16 mouse cellular contexts compared by ENCODE assay signal in genomic region chr19:6376643-6377042, GRCm38 (mm10). TPM values are rescaled to one million over a fixed set of nuclear protein-coding genes. Genes with fewer than 3 reads are reported as not detected.
A peak's percentile ranks its signal among the peaks of the same experiment; 100 is the strongest.
DNase-seq lines count a peak whose midpoint lies in the region; ATAC-seq and TF ChIP-seq lines count a peak whose summit lies in the region.
"Had no signal": no experiment of that assay in that cellular context is flagged by ENCODE, and none has a peak within 500 bp of the region (broad histone marks: within the 10 kb centered on the region; RNA-seq: fewer than 3 reads in every experiment).

No protein-coding gene starts in this region.

- H3K9me3 ChIP-seq in forebrain, embryonic 10.5 days: no peaks in the 10 kb centered on the region
- H3K9me3 ChIP-seq in forebrain, embryonic 12.5 days: no peaks in the 10 kb centered on the region
- no peaks in the 10 kb centered on the region for H3K9me3 ChIP-seq in heart, postnatal 0 days (replicated peaks; ENCODE audit: control insufficient read depth, low read length)
- H3K9me3 ChIP-seq in E14TG2a.4 (ENCODE audit: low read length): no peaks in the 10 kb centered on the region
- H3K9me3 ChIP-seq: embryonic facial prominence, embryonic 12.5 days; heart, embryonic 12.5 days; kidney, embryonic 15.5 days had no signal

- H3K36me3 ChIP-seq in forebrain, embryonic 10.5 days (replicated peaks): peaks cover 93% of the 10 kb centered on the region
- H3K36me3 ChIP-seq in forebrain, embryonic 12.5 days (replicated peaks): peaks cover 82% of the 10 kb centered on the region
- peaks cover 22% of the 10 kb centered on the region for H3K36me3 ChIP-seq in heart, adult 2 months (ENCODE audit: control insufficient read depth, insufficient read depth, low read length)
- H3K36me3 ChIP-seq in heart, postnatal 0 days (replicated peaks; ENCODE audit: control insufficient read depth, insufficient read depth, low read length): peaks cover 63% of the 10 kb centered on the region
- H3K36me3 ChIP-seq in E14TG2a.4 (ENCODE audit: insufficient read depth, low read length): peaks cover 93% of the 10 kb centered on the region

- no peak for TF ChIP-seq CTCF in heart, adult 2 months (IDR thresholded peaks at IDR 0.05)
- no peak for TF ChIP-seq CTCF in heart, postnatal 0 days (IDR thresholded peaks at IDR 0.05; ENCODE audit: low read depth)
- TF ChIP-seq CTCF in E14TG2a.4 (conservative IDR thresholded peaks at IDR 0.05; ENCODE audit: low read length): no peak

- H3K4me3 ChIP-seq in forebrain, embryonic 10.5 days: peak overlapping the region; percentile 12; the same call in 1 of the 2 replicates
- no peak overlapping the region for H3K4me3 ChIP-seq in forebrain, embryonic 12.5 days (replicated peaks)
- no peak overlapping the region for H3K4me3 ChIP-seq in heart, adult 2 months
- H3K4me3 ChIP-seq in heart, postnatal 0 days (ENCODE audit: low read depth, low read length): no peak overlapping the region
- H3K4me3 ChIP-seq in E14TG2a.4 (replicated peaks; ENCODE audit: low read length): peak overlapping the region; percentile 57; the same call in 1 of the 2 replicates
- H3K4me3 ChIP-seq: embryonic facial prominence, embryonic 12.5 days; heart, embryonic 12.5 days; kidney, embryonic 15.5 days had no signal

- H3K4me2 ChIP-seq in forebrain, embryonic 12.5 days: no peak overlapping the region
- H3K4me2 ChIP-seq in heart, postnatal 0 days (ENCODE audit: low read depth, low read length): no peak overlapping the region
- H3K4me2 ChIP-seq: embryonic facial prominence, embryonic 12.5 days; heart, embryonic 12.5 days; hindbrain, embryonic 14.5 days; kidney, embryonic 15.5 days had no signal

- no peak for ATAC-seq in forebrain, embryonic 12.5 days (ENCODE audit: low FRiP score)
- no peak for ATAC-seq in heart, postnatal 0 days (ENCODE audit: insufficient read depth, low read depth)
- ATAC-seq: activated CD4-positive, CD25-positive, alpha-beta regulatory T cell, adult 4 months; forebrain, embryonic 14.5 days; intestine, embryonic 16.5 days; Patski had no signal

- intact Hi-C loops in heart, adult 2 months (cut with DNase I): no loop called here
- intact Hi-C loops in heart, postnatal 10 days (cut with DNase I): no loop called here

- no peak for DNase-seq in forebrain, embryonic 10.5 days (ENCODE audit: extremely low spot score, low spot score)
- DNase-seq in heart, adult 2 months: no peak
- no peak for DNase-seq in heart, postnatal 10 days
- no peak for DNase-seq in heart, postnatal 0 days (ENCODE audit: low spot score)
- no peak for DNase-seq in heart, adult 9 months (ENCODE audit: low spot score in 2 of 2)
- no peak for DNase-seq in adrenal gland, adult 8-10 months

- WGBS in forebrain, embryonic 10.5 days: 92% methylated on average over 2 of the region's 2 CpGs
- 80% methylated on average over 2 of the region's 2 CpGs for WGBS in forebrain, embryonic 12.5 days
- WGBS in heart, adult 2 months: 47% methylated on average over 2 of the region's 2 CpGs
- WGBS in heart, postnatal 0 days: 50% methylated on average over 2 of the region's 2 CpGs

- H3K79me2 ChIP-seq in heart, adult 2 months (replicated peaks; ENCODE audit: control insufficient read depth, insufficient read depth, low read length): peaks cover 3% of the 10 kb centered on the region; the same call in 1 of the 2 replicates

- TF ChIP-seq POLR2A in heart, adult 2 months (IDR thresholded peaks at IDR 0.05; ENCODE audit: insufficient read depth, low read depth, low read length): no peak

- no peaks in the 10 kb centered on the region for H3K27me3 ChIP-seq in forebrain, embryonic 10.5 days (ENCODE audit: poor library complexity, severe bottlenecking)
- H3K27me3 ChIP-seq in forebrain, embryonic 12.5 days: no peaks in the 10 kb centered on the region
- H3K27me3 ChIP-seq in heart, adult 2 months (ENCODE audit: control insufficient read depth, insufficient read depth, low read length): no peaks in the 10 kb centered on the region
- no peaks in the 10 kb centered on the region for H3K27me3 ChIP-seq in heart, postnatal 0 days (ENCODE audit: control insufficient read depth, insufficient read depth, low read length)
- no peaks in the 10 kb centered on the region for H3K27me3 ChIP-seq in E14TG2a.4 (ENCODE audit: insufficient read depth, low read length)
- H3K27me3 ChIP-seq: embryonic facial prominence, embryonic 12.5 days; heart, embryonic 12.5 days; kidney, embryonic 15.5 days; Patski had no signal

- TF ChIP-seq EP300 in heart, adult 2 months (IDR thresholded peaks at IDR 0.05; ENCODE audit: insufficient read depth, low read depth, low read length): no peak
- TF ChIP-seq EP300 in heart, postnatal 0 days (IDR thresholded peaks at IDR 0.05; ENCODE audit: low read depth): no peak

- H3K27ac ChIP-seq in forebrain, embryonic 10.5 days: no peak overlapping the region
- no peak overlapping the region for H3K27ac ChIP-seq in forebrain, embryonic 12.5 days
- peak overlapping the region; percentile 62; the same call in 1 of the 2 replicates for H3K27ac ChIP-seq in heart, adult 2 months
- peak overlapping the region; percentile 61; the same call in 1 of the 2 replicates for H3K27ac ChIP-seq in heart, postnatal 0 days (ENCODE audit: low read depth)
- H3K27ac ChIP-seq: embryonic facial prominence, embryonic 12.5 days; kidney, embryonic 15.5 days had no signal

- H3K9ac ChIP-seq in forebrain, embryonic 12.5 days: no peak overlapping the region
- no peak overlapping the region for H3K9ac ChIP-seq in heart, adult 2 months (ENCODE audit: low read depth, low read length)
- H3K9ac ChIP-seq in heart, postnatal 0 days (replicated peaks; ENCODE audit: low read depth, low read length): no peak overlapping the region
- H3K9ac ChIP-seq: embryonic facial prominence, embryonic 12.5 days; heart, embryonic 12.5 days; hindbrain, embryonic 14.5 days; kidney, embryonic 15.5 days had no signal

- H3K4me1 ChIP-seq in forebrain, embryonic 10.5 days: peaks cover 39% of the 10 kb centered on the region
- peaks cover 14% of the 10 kb centered on the region; the same call in 1 of the 2 replicates for H3K4me1 ChIP-seq in forebrain, embryonic 12.5 days
- H3K4me1 ChIP-seq in heart, adult 2 months (ENCODE audit: control insufficient read depth, insufficient read depth, low read length): peaks cover 5% of the 10 kb centered on the region; the same call in 1 of the 2 replicates
- H3K4me1 ChIP-seq in heart, postnatal 0 days (ENCODE audit: control insufficient read depth, insufficient read depth): peaks cover 17% of the 10 kb centered on the region; the same call in 1 of the 2 replicates
- H3K4me1 ChIP-seq in E14TG2a.4 (replicated peaks; ENCODE audit: low read depth, low read length): peaks cover 66% of the 10 kb centered on the region
- H3K4me1 ChIP-seq: embryonic facial prominence, embryonic 12.5 days; kidney, embryonic 15.5 days had no signal

RNA-seq across cellular contexts. Expression of gene Pygm, which starts 7.6 kb away (rescaled TPM):
- polyA plus RNA-seq in forebrain, embryonic 10.5 days (2016; fragmentation: Nextera tagmentation; extraction: Ambion mirVana): 0.83 and 2.0 TPM in 2 replicates
- polyA plus RNA-seq in forebrain, embryonic 12.5 days (2016; fragmentation: Nextera tagmentation; extraction: Ambion mirVana): 0.78 and 1.5 TPM in 2 replicates
- 1,000 to 10,000 TPM; 1,101 to 1,298 TPM for total RNA-seq in heart, adult 2 months (2021)
- 1,120 and 1,632 TPM in 2 replicates for polyA plus RNA-seq in heart, adult 2 months (2012; rRNA removed)
- 100 to 1,000 TPM; 622 to 693 TPM for total RNA-seq in heart, postnatal 10 days (2021)
- total RNA-seq in heart, postnatal 0 days (2014; rRNA removed; ENCODE audit: low replicate concordance): 451 and 487 TPM in 2 replicates
- 390 and 400 TPM in 2 replicates for polyA plus RNA-seq in heart, postnatal 0 days (2015; fragmentation: Nextera tagmentation; extraction: Ambion mirVana)
- 100 to 1,000 TPM in 2 of 4 experiments, 10 to 100 TPM in 2; 47.6 to 119 (median 92.8) TPM for total RNA-seq in adrenal gland, adult 8-10 months (2022)

RNA-seq across cellular contexts. Expression of gene Sf1, which starts 13.2 kb away (rescaled TPM):
- polyA plus RNA-seq in forebrain, embryonic 10.5 days (2016; fragmentation: Nextera tagmentation; extraction: Ambion mirVana): 201 TPM in 2 replicates
- polyA plus RNA-seq in forebrain, embryonic 12.5 days (2016; fragmentation: Nextera tagmentation; extraction: Ambion mirVana): 204 and 221 TPM in 2 replicates
- 100 to 1,000 TPM in 1 of 2 experiments, 10 to 100 TPM in 1; 93.0 to 103 TPM for total RNA-seq in heart, adult 2 months (2021)
- 51.7 and 58.5 TPM in 2 replicates for polyA plus RNA-seq in heart, adult 2 months (2012; rRNA removed)
- 100 to 1,000 TPM; 118 to 143 TPM for total RNA-seq in heart, postnatal 10 days (2021)
- total RNA-seq in heart, postnatal 0 days (2014; rRNA removed; ENCODE audit: low replicate concordance): 41.8 and 94.6 TPM in 2 replicates
- polyA plus RNA-seq in heart, postnatal 0 days (2015; fragmentation: Nextera tagmentation; extraction: Ambion mirVana): 31.8 and 38.3 TPM in 2 replicates
- 100 to 1,000 TPM; 193 to 274 (median 215) TPM for total RNA-seq in adrenal gland, adult 8-10 months (2022)

RNA-seq across cellular contexts. Expression of gene Rasgrp2, which starts 22.5 kb away (rescaled TPM):
- 15.6 and 17.0 TPM in 2 replicates for polyA plus RNA-seq in forebrain, embryonic 10.5 days (2016; fragmentation: Nextera tagmentation; extraction: Ambion mirVana)
- 13.1 and 15.1 TPM in 2 replicates for polyA plus RNA-seq in forebrain, embryonic 12.5 days (2016; fragmentation: Nextera tagmentation; extraction: Ambion mirVana)
- total RNA-seq in heart, adult 2 months (2021): 10 to 100 TPM; 43.3 to 48.0 TPM
- 90.1 and 97.2 TPM in 2 replicates for polyA plus RNA-seq in heart, adult 2 months (2012; rRNA removed)
- total RNA-seq in heart, postnatal 10 days (2021): 10 to 100 TPM; 50.7 to 60.2 TPM
- 25.3 and 55.6 TPM in 2 replicates for total RNA-seq in heart, postnatal 0 days (2014; rRNA removed; ENCODE audit: low replicate concordance)
- polyA plus RNA-seq in heart, postnatal 0 days (2015; fragmentation: Nextera tagmentation; extraction: Ambion mirVana): 46.6 and 55.5 TPM in 2 replicates
- 10 to 100 TPM; 31.5 to 52.2 (median 34.5) TPM for total RNA-seq in adrenal gland, adult 8-10 months (2022)

RNA-seq across cellular contexts. Expression of gene Map4k2, which starts 35.7 kb away (rescaled TPM):
- 12.6 and 14.5 TPM in 2 replicates for polyA plus RNA-seq in forebrain, embryonic 10.5 days (2016; fragmentation: Nextera tagmentation; extraction: Ambion mirVana)
- 14.4 and 15.1 TPM in 2 replicates for polyA plus RNA-seq in forebrain, embryonic 12.5 days (2016; fragmentation: Nextera tagmentation; extraction: Ambion mirVana)
- total RNA-seq in heart, adult 2 months (2021): 10 to 100 TPM; 36.1 to 38.4 TPM
- 88.9 and 107 TPM in 2 replicates for polyA plus RNA-seq in heart, adult 2 months (2012; rRNA removed)
- 10 to 100 TPM; 52.3 to 52.4 TPM for total RNA-seq in heart, postnatal 10 days (2021)
- 48.4 and 59.1 TPM in 2 replicates for total RNA-seq in heart, postnatal 0 days (2014; rRNA removed; ENCODE audit: low replicate concordance)
- 9.6 and 10.1 TPM in 2 replicates for polyA plus RNA-seq in heart, postnatal 0 days (2015; fragmentation: Nextera tagmentation; extraction: Ambion mirVana)
- 10 to 100 TPM; 40.6 to 81.6 (median 61.5) TPM for total RNA-seq in adrenal gland, adult 8-10 months (2022)

RNA-seq across cellular contexts. Expression of gene Men1, which starts 41.9 kb away (rescaled TPM):
- 115 and 130 TPM in 2 replicates for polyA plus RNA-seq in forebrain, embryonic 10.5 days (2016; fragmentation: Nextera tagmentation; extraction: Ambion mirVana)
- 97.1 and 107 TPM in 2 replicates for polyA plus RNA-seq in forebrain, embryonic 12.5 days (2016; fragmentation: Nextera tagmentation; extraction: Ambion mirVana)
- 10 to 100 TPM; 13.9 to 14.0 TPM for total RNA-seq in heart, adult 2 months (2021)
- polyA plus RNA-seq in heart, adult 2 months (2012; rRNA removed): 19.4 and 19.6 TPM in 2 replicates
- total RNA-seq in heart, postnatal 10 days (2021): 10 to 100 TPM; 18.6 to 21.8 TPM
- total RNA-seq in heart, postnatal 0 days (2014; rRNA removed; ENCODE audit: low replicate concordance): 20.6 and 46.5 TPM in 2 replicates
- polyA plus RNA-seq in heart, postnatal 0 days (2015; fragmentation: Nextera tagmentation; extraction: Ambion mirVana): 20.1 and 20.3 TPM in 2 replicates
- 10 to 100 TPM; 53.4 to 67.8 (median 64.5) TPM for total RNA-seq in adrenal gland, adult 8-10 months (2022)

Comparison
In these comparisons a context has a peak if more than half of its experiments do, and no peak if none do; other contexts are left out.
1. H3K4me3 ChIP-seq: peak in forebrain, embryonic 10.5 days (single experiment) and E14TG2a.4 (single experiment); none in forebrain, embryonic 12.5 days (single experiment), heart, adult 2 months (single experiment) and heart, postnatal 0 days (single experiment).
2. H3K27ac ChIP-seq: peak in heart, adult 2 months (single experiment) and heart, postnatal 0 days (single experiment); none in forebrain, embryonic 10.5 days (single experiment) and forebrain, embryonic 12.5 days (single experiment).